Mouse (Mus musculus): ENCODE measurements around the gene Krtap1-5.

DNA sequence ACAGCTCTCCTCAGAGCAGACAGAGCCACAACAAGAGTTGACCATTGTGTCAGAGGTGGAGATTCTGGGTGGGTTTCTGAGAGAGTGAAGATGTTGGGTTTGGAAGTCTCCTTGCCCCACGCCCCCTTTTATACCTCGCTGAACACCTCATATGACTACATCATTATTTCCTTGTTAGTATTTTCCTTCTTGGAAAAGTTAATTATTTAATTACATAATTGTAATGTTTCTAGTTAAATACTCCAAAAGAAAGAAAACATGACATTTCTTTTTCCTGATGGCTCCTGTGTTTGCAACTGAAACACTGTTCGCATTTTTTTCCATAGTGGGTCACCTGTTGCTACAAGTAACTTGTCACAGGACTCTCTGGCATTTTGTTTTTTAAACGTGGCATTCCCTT, 47.3 kb upstream of the Krtap1-5 start, which contains the start of gene Krtap4-1:
- TF ChIP-seq EP300 (IDR thresholded peaks at IDR 0.05) (no peak), CTCF (IDR thresholded peaks at IDR 0.05) (no peak)

Measured in lung, postnatal 0 days (tissue).